Mouse (Mus musculus) stomach, embryonic 14.5 days (tissue): ENCODE data around the gene Zfp319. TPM values are rescaled to one million over a fixed set of nuclear protein-coding genes. Genes with fewer than 3 reads are reported as not detected.

Experiments used
- polyA plus RNA-seq: library from polyadenylated mRNA; unstranded; fragments of >200 nt; fragmentation: Nextera tagmentation; extraction: Ambion mirVana; gene quantifications from 2 replicates; pipeline ENCODE4 v1.2.1, GENCODE M21; 2014

Zfp319 gene
- polyA plus RNA-seq, 1 experiment from 2014 or later = 8.3 TPM

Other genes with a start within 250 kb of the Zfp319 start
- gene Kifc3, start 129.1 kb downstream of the Zfp319 start, polyA plus RNA-seq = 9.3 and 12.3 TPM in 2 replicates
- 0.04 and 0.71 TPM in 2 replicates for gene Cngb1, start 25.4 kb downstream of the Zfp319 start, polyA plus RNA-seq
- gene Tepp, start 21.4 kb downstream of the Zfp319 start, polyA plus RNA-seq = not detected in 2 replicates
- 38.0 and 44.2 TPM in 2 replicates for gene Usb1, start 334 bp upstream of the Zfp319 start, polyA plus RNA-seq
- gene Mmp15, start 20.3 kb upstream of the Zfp319 start, polyA plus RNA-seq = 21.5 and 22.0 TPM in 2 replicates
- 181 and 187 TPM in 2 replicates for gene Cfap20, start 102.9 kb upstream of the Zfp319 start, polyA plus RNA-seq
- 22.0 and 23.9 TPM in 2 replicates for gene Csnk2a2, start 158.1 kb upstream of the Zfp319 start, polyA plus RNA-seq
- gene Ccdc113, start 202.1 kb upstream of the Zfp319 start, polyA plus RNA-seq = not detected in 2 replicates
- not detected in 2 replicates for gene Prss54, start 244.4 kb upstream of the Zfp319 start, polyA plus RNA-seq